Mouse (Mus musculus) liver, embryonic 14.5 days (tissue): ENCODE measurements around the gene D430019H16Rik. TPM values are rescaled to one million over a fixed set of nuclear protein-coding genes. Genes with fewer than 3 reads are reported as not detected.

Experiments
- ATAC-seq: fragments of 200-750 bp; cut with Nextera tagmentation; 2 replicates; pipeline ENCODE4 v1.8.0; 2017; ENCODE audit warnings: moderate number of reproducible peaks, mild to moderate bottlenecking, moderate library complexity; ENCODE audit not compliant: insufficient read depth
- DNase-seq, 3 experiments: peaks; one replicate each; pipeline ENCODE4 v3.0.0-alpha.2; 2012 to 2013; ENCODE audit warnings: low read depth in 3 of 3, low spot score in 3 of 3
- H3K27ac ChIP-seq: fragments of 300-500 bp; sonication (generic); 2 replicates; pipeline ENCODE4 v1.5.1; 2014; ENCODE audit warnings: moderate library complexity, mild to moderate bottlenecking, control low read depth, inconsistent platforms
- H3K27me3 ChIP-seq: fragments of 300-500 bp; sonication (generic); 2 replicates; pipeline ENCODE4 v1.6.1; 2014; ENCODE audit warnings: mild to moderate bottlenecking, low read length, moderate library complexity; ENCODE audit not compliant: control insufficient read depth, insufficient read depth
- H3K36me3 ChIP-seq: fragments of 300-500 bp; sonication (generic); replicated peaks from 2 replicates; pipeline ENCODE4 v1.6.1; 2014; ENCODE audit warnings: low read depth; ENCODE audit not compliant: control insufficient read depth, insufficient read depth
- H3K4me1 ChIP-seq, 2 experiments: fragments of 200-500 bp in 1 of 2; fragments of 300-500 bp in 1 of 2; sonication (generic) in 1 of 2; replicated peaks; 2 replicates each; pipeline ENCODE4 v1.6.1; 2012 to 2014; ENCODE audit warnings: antibody characterized with exemption in 1 of 2, inconsistent platforms in 1 of 2, low read length in 1 of 2; ENCODE audit not compliant: control insufficient read depth in 2 of 2, insufficient read depth in 2 of 2
- H3K4me2 ChIP-seq: fragments of 300-500 bp; sonication (generic); 2 replicates; pipeline ENCODE4 v1.6.1; 2014; ENCODE audit warnings: low read depth, mild to moderate bottlenecking, control low read depth, moderate library complexity
- H3K4me3 ChIP-seq, 2 experiments: fragments of 200-500 bp in 1 of 2; fragments of 300-500 bp in 1 of 2; sonication (generic) in 1 of 2; 2 replicates each; pipeline ENCODE4 v1.5.1; 2012 to 2014; ENCODE audit warnings: low read depth in 2 of 2, low read length in 2 of 2, mild to moderate bottlenecking in 2 of 2, control low read depth in 1 of 2, inconsistent platforms in 1 of 2, moderate library complexity in 1 of 2; ENCODE audit not compliant: insufficient read depth in 1 of 2
- H3K9ac ChIP-seq: fragments of 300-500 bp; sonication (generic); replicated peaks from 2 replicates; pipeline ENCODE4 v1.6.1; 2014; ENCODE audit warnings: mild to moderate bottlenecking, control low read depth, moderate library complexity
- H3K9me3 ChIP-seq: fragments of 300-500 bp; sonication (generic); 2 replicates; pipeline ENCODE4 v1.6.1; 2016; ENCODE audit warnings: low read length, mixed read lengths; ENCODE audit not compliant: control insufficient read depth
- CTCF ChIP-seq: IDR thresholded peaks from 2 replicates; pipeline ENCODE4 v1.5.1; 2016; ENCODE audit warnings: antibody characterized with exemption, low read depth, control low read depth
- EP300 ChIP-seq: IDR thresholded peaks from 2 replicates; pipeline ENCODE4 v1.6.1; 2016; ENCODE audit warnings: antibody characterized with exemption, low read depth
- WGBS: fragments of 180-500 bp; shearing (Covaris S2); extraction: QIAGEN DNeasy Blood & Tissue Kit; methylation state at CpG from one replicate; pipeline ENCODE4 v1.1.7; 2014; ENCODE audit not compliant: insufficient replicate concordance; 5-methylcytosine and 5-hydroxymethylcytosine counted together
- polyA plus RNA-seq, 2 experiments: library from polyadenylated mRNA; depleted of rRNA in 1 of 2; stranded (reverse) in 1 of 2; unstranded in 1 of 2; fragments of >200 nt; fragmentation: Nextera tagmentation in 1 of 2; extraction: Ambion mirVana in 1 of 2; gene quantifications; 2 replicates each; pipeline versions ENCODE4 v1.2.1 to v1.2.3; 2012 to 2014

Gene D430019H16Rik
- 0.23 and 0.26 TPM in 2 replicates for polyA plus RNA-seq (2012; rRNA removed)
- 0.03 TPM in 2 replicates for polyA plus RNA-seq (2014; fragmentation: Nextera tagmentation; extraction: Ambion mirVana)

DNA sequence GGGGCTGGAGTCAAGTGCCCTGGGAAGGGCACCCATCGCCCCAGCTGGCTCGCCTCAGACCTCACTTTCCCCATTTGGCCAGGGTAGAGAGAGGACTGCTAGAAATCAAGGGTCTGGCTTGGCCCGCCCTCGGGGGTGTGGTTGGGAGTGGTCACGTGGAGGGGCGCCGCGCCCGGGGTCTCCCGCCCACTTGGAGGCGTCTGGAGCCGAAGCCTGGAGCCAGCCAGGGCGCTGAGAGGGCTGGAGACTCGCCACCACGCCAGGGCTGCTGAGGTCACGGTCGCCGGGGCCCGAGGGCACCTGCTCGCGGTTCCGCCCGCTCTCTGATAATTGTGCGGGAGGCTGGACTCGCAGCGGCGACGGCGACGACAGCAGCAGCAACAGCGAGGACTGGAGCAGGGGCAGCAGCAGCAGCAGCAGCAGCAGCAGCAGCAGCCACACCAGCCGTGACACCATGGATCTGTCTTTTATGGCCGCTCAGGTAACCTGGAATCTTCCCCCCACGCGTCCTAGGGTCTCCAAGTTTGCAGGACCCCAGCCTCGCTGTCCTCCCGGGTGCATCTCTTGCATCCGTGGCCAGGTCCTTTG lies at the start of gene D430019H16Rik:
Gene D430019H16Rik, plus strand, starts transcription at position 187 of the 588 bp plus-strand sequence.
- no peak for TF ChIP-seq CTCF
- TF ChIP-seq EP300: no peak
- Histone ChIP-seq H3K27me3 (no peaks in the 10 kb centered on the region; the same call in 1 of the 2 replicates), H3K4me2 (peak within 1 kb of the TSS; percentile 47), H3K36me3 (no peaks in the 10 kb centered on the region), H3K4me3 (peak within 1 kb of the TSS; percentile 23 to 35; a peak in 3 of 4 replicates), H3K9ac (no peak within 1 kb of the TSS), H3K4me1 (no peaks in the 10 kb centered on the region), H3K9me3 (no peaks in the 10 kb centered on the region), H3K27ac (no peak within 1 kb of the TSS)
- ATAC-seq: no peak
- no peak for DNase-seq
- 1% methylated on average over 30 of the region's 38 CpGs for WGBS

DNA sequence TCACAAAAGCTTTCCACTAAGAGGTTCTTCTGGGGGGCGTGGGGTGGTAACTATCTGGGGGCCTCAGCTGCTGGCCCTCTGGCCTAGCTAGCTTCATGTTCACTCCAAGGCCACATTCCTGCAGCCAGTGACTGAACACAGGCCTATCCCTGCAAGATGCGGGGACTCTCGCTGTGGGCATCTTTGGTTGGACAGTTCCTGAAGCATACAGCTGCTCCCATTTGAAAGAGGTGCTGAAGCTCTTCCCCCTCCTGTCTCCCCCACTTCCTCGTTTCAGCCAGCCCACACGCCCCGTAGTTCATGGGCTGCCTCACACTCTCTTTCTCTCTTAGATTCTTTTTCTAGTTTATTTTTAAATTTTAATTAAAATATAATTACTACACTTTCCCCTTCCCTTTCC lies 47.6 kb upstream of the D430019H16Rik start:
- Histone ChIP-seq H3K4me3 (no peak overlapping the region), H3K27me3 (no peaks in the 10 kb centered on the region), H3K4me1 (no peaks in the 10 kb centered on the region), H3K36me3 (no peaks in the 10 kb centered on the region), H3K9ac (no peak overlapping the region), H3K9me3 (no peaks in the 10 kb centered on the region), H3K4me2 (no peak overlapping the region), H3K27ac (no peak overlapping the region)
- TF ChIP-seq EP300: no peak
- TF ChIP-seq CTCF: no peak
- ATAC-seq (no peak), DNase-seq (no peak)
- 45% methylated on average over 6 of the region's 6 CpGs for WGBS

DNA sequence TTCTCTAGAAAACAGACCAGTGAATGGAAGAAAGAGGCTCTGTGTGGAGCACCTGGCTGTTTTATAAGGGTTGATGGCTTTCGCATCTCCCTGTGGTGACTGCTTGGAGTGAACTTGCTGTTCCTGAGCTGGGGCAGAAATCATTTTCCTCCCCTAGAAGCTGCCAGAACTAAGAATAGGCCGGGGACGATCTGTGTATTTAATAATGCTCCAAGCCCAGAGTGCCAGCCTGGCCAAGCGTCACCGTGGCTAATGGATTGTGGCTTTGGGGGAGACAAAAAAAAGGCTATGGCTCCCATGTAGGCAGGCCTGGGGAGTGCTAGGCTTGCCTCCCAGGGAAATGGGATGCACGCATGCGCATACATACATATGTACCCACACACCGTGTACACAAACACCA lies 39.7 kb upstream of the D430019H16Rik start:
- 81% methylated on average over 8 of the region's 8 CpGs for WGBS
- Histone ChIP-seq H3K4me2 (no peak overlapping the region), H3K27me3 (no peaks in the 10 kb centered on the region), H3K4me1 (no peaks in the 10 kb centered on the region), H3K9ac (no peak overlapping the region), H3K9me3 (no peaks in the 10 kb centered on the region), H3K36me3 (no peaks in the 10 kb centered on the region), H3K4me3 (no peak overlapping the region), H3K27ac (no peak overlapping the region)
- ATAC-seq (no peak), DNase-seq (no peak)
- TF ChIP-seq CTCF (no peak), EP300 (no peak)

DNA sequence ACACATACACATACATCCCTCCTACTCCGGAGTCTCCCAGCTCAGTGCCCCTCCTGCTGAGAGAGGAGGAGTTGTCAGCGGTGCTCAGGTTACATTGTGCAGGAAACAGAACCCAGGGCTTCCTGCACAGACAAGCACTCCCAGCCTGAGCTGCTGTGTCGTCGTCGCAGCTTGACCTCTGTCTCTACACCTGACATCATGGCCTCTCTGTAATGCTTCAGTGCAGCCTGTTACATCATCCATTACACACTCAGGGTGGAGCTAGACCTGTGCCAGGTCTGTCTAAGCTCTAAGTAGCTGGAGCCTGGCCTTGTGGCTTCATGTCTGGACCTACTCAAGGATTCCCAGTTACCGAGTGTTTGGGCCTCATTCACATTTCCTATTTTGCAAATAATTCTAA lies 33.2 kb upstream of the D430019H16Rik start:
- DNase-seq (no peak), ATAC-seq (no peak)
- Histone ChIP-seq H3K27ac (no peak overlapping the region), H3K4me2 (no peak overlapping the region), H3K9me3 (no peaks in the 10 kb centered on the region), H3K36me3 (no peaks in the 10 kb centered on the region), H3K4me1 (no peaks in the 10 kb centered on the region), H3K4me3 (no peak overlapping the region), H3K9ac (no peak overlapping the region), H3K27me3 (no peaks in the 10 kb centered on the region)
- WGBS: 26% methylated on average over 6 of the region's 6 CpGs
- TF ChIP-seq EP300: no peak
- no peak for TF ChIP-seq CTCF

DNA sequence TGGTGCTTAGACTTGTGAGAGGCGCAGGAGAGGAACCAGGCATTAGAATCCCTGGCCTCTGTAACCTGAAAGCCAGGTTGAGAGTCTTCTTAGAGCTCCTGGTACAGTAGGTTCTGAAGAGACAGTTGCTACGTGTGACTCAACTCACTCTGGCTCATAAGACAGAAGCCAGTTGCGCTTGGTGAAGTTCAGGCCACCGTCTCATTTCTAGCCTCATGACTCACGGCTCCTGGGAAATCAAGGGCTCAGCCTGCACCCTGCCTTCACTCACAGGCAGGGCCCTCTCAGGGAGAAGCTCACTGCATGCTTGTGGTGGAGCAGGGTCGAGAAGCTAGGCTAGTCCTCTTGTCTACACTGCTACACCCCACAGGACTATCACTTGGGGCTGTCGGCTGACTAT lies 27.1 kb upstream of the D430019H16Rik start:
- H3K9ac ChIP-seq: no peak overlapping the region
- no peak for ATAC-seq
- H3K4me1 ChIP-seq: no peaks in the 10 kb centered on the region
- no peak overlapping the region for H3K4me3 ChIP-seq
- H3K4me2 ChIP-seq: no peak overlapping the region
- DNase-seq: no peak
- H3K9me3 ChIP-seq: no peaks in the 10 kb centered on the region
- H3K27me3 ChIP-seq: no peaks in the 10 kb centered on the region
- 40% methylated on average over 7 of the region's 7 CpGs for WGBS
- no peaks in the 10 kb centered on the region for H3K36me3 ChIP-seq
- TF ChIP-seq CTCF (no peak), EP300 (no peak)
- no peak overlapping the region for H3K27ac ChIP-seq
